Mouse (Mus musculus) kidney, adult 2 months (tissue): ENCODE results near the gene Hsf4.
A peak's percentile ranks its signal among the peaks of the same experiment; 100 is the strongest.

ENCODE experiments used
- CTCF ChIP-seq: fragments of 200-500 bp; conservative IDR thresholded peaks from 2 replicates; pipeline ENCODE4 v1.5.1; 2011; ENCODE audit warnings: low read depth, mild to moderate bottlenecking, control low read depth, low read length, moderate library complexity, mixed read lengths; ENCODE audit not compliant: insufficient read depth, insufficient read length
- POLR2A ChIP-seq: fragments of 200-500 bp; IDR thresholded peaks from one replicate; pipeline ENCODE4 v1.6.1; 2011; ENCODE audit warnings: low read depth, low read length, control low read depth

DNA sequence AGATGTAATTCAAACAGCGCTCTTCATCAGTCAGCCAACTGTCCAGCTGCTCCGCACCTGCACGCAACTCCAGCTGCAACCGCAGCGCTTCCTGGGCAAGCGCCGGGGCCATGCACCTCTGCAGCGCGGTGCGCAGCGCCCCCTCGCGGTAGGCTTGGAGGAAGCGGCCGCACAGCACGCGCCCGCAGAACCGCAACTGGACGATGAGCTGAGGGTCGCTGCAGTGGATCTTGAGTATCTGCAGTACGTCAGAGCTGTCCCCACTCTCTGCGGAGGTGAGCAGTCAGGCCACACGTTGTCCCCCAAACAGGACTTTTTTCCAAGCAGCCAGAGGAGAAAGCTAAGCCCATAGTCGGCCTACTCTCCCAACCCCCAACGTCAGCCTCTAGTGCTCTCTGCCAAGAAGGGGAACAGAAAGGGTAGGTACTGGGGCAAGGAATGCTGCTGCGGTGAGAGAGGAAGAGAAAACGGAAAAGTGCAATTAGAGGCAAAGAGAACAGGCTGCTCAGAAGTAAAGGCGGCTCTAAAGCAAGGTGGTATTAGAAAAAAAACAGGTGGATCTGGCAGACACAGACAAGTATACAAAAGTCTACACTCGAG lies 9.8 kb upstream of the Hsf4 start:
- TF ChIP-seq CTCF (peak; percentile 88), POLR2A (no peak)
